Mouse (Mus musculus) spleen, adult 2 months (tissue): ENCODE measurements at regions not wholly inside any gene's neighbourhood (a gene's known extent, or its start where the extent isn't known, plus 50 kb on each side); places are given as distances from the start of the nearest gene placed in this dataset.

Experiments
- CTCF ChIP-seq: fragments of 200-500 bp; IDR thresholded peaks from 2 replicates; pipeline ENCODE4 v1.5.1; 2011; ENCODE audit warnings: mild to moderate bottlenecking, inconsistent platforms; ENCODE audit not compliant: insufficient read depth, insufficient read length, insufficient replicate concordance; ENCODE audit errors: extremely low read depth
- POLR2A ChIP-seq: fragments of 200-500 bp; IDR thresholded peaks from 2 replicates; pipeline ENCODE4 v1.6.1; 2011; ENCODE audit warnings: low read depth, low read length, inconsistent platforms

DNA sequence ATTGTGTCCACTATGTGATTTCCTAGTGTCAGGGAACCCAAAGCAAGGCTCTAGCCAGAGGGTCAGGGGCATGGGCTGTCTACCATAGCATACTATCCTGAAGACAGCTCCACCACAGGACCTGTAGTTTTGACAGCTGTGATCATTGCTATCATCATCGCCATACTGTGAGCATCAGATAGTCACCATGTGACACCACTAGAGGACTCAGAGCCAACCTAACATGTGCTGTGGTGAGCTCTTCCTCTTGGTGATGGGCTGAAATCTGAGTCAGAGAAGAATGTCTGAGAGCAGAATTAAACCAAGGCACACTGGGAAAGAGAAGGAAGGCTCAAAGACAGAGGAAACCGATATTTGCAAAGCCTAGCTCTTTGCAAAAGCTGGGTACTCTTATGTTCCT, 184.9 kb downstream of the Pdcd6ip start:
- TF ChIP-seq POLR2A (no peak), CTCF (no peak)
